Mouse (Mus musculus) embryonic fibroblast, embryonic 13.5 days (primary cell): ENCODE measurements around the gene Nr1h2.

Source experiments
- CTCF ChIP-seq: IDR thresholded peaks from 2 replicates; pipeline ENCODE4 v1.5.1; 2011; ENCODE audit warnings: mild to moderate bottlenecking, control low read depth, low read length, moderate library complexity, borderline replicate concordance; ENCODE audit not compliant: insufficient read depth
- POLR2A ChIP-seq: IDR thresholded peaks from 2 replicates; pipeline ENCODE4 v1.6.1; 2011; ENCODE audit warnings: low read depth, mild to moderate bottlenecking, control low read depth, low read length, moderate library complexity

DNA sequence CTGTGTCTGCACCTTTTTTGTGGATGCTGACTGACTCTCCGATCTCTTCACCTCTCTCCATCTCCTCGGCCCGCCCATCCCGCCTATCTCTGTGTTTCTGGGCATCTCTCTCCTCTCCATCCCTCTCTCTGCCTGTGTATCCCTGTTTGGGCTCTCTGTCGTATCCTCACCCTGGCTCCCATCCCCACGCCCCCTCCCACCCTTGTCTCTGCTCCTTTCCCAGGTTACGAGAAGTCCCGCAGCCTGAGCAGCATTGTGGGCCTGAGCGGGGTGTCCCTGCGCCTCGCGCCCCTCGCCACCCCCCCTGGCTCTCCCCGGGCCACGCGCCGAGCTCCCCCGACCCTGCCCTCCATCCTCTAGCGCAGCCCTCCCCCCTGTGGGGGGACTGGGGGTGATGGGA lies 47.9 kb upstream of the Nr1h2 start:
- TF ChIP-seq CTCF (no peak), POLR2A (no peak)
